Mouse (Mus musculus) mesoderm, embryonic 11.5 days (tissue): ENCODE measurements at regions not wholly inside any gene's neighbourhood (a gene's known extent, or its start where the extent isn't known, plus 50 kb on each side); places are given as distances from the start of the nearest gene placed in this dataset.

Experiments
- DNase-seq: peaks from one replicate; pipeline ENCODE4 v3.0.0-alpha.2; 2012; ENCODE audit warnings: low read depth, low spot score

GRCm38 (mm10) chr9:94267243-94267642, 270.6 kb downstream of the 1190002N15Rik start:
- no peak for DNase-seq

- peak; percentile 6 for DNase-seq
These were observed 298.2 kb downstream of the 1190002N15Rik start for GRCm38 (mm10) chr9:94239479-94240241.

DNA sequence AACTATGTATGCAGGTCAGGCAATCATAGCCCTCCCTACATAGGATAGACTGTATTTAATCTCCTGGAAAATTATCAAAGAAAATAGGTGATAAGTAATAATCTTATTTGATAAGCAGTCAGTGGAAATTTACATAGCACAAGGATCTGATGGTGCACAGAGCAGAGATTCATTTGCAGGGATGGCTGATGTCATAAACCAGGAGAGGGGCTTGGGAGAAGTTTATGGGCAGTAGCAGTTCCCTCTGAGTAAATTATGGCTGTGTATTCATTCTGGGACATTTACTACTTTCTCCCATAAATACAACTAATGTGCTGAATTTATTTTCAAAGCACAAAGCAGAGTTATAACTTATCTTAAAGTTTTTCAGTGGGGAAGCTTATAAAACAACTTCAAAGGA, 299.3 kb downstream of the 1190002N15Rik start:
- DNase-seq: no peak

DNA sequence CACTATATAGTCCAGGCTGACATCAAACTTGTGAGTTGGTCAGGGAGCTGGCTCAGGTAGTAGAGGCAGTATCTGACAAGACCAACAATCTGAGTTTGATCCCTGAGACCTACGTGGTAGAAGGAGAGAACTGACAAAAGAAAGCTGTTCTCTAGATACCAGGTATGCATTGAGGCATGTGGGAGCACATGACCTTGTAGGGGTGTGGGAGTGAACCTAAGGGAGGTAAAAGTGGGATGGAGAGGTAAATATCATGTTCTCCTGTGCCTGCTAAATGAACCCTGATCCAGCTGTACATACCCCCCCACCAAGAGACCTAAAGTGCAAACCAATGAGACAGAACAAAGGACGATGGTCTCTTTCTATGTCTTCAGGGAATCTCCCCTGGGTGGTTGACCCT, 308.3 kb downstream of the 1190002N15Rik start:
- no peak for DNase-seq

DNA sequence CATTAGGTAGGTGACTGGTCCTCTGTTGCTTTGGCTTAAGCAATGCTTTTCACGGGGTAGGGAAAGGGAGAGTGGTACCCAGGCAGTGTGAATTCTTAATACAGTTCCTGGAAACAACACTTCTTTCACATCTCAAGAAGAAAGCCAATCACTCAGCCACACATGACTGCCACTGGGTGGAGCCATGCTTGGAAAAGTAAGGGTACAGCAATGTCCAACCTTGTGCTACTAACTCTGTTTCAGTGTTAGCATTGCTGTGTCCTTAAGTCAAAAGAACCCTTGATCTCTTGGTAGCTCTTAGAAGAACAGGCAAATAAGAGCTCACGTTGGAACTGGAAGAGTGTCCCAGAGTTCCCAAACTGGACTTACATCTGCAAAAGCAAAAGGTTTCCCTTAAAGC, 318.8 kb downstream of the 1190002N15Rik start:
- no peak for DNase-seq

DNA sequence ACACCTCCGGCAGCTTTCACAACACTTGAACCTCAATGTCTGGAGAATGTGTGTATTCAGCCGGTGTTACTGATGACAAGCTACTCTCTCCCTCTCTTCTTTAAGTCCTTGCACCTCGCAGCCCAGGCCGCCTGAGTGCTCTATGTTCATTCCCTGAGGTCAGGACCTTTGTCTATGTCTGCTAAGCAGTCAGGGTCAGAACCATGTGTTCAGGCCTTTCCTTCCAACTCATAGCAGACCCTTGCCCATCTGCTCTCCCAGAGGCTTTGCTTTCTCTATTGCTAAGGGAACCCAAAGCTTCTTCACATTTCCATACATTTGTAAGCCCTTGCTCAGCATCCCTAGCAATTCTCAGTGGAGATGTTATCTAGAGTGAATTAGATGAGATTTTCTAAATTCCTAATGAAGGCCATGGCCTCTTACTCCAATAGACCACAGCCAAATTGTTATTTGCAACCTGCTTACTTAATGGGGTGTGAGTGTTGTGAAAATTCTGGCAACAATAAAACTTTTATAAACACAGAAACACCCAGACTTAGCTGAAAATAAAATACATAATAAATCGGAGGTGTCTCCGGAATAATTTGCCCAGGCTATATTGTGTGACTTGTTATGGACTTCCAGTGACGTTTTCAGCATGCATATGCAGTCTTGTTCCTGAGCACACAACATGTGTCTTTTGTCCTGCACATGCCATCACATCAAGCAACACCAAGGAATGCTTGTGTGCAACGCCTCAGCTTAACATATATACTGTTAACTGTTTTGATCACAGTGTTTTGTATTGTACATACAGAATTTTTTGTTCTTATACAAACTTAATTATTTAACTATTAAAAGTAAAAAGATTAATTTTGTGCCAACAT, 321.2 kb downstream of the 1190002N15Rik start:
- DNase-seq: no peak

GRCm38 (mm10) chr9:94210467-94211249, 327.2 kb downstream of the 1190002N15Rik start:
- DNase-seq: no peak

DNA sequence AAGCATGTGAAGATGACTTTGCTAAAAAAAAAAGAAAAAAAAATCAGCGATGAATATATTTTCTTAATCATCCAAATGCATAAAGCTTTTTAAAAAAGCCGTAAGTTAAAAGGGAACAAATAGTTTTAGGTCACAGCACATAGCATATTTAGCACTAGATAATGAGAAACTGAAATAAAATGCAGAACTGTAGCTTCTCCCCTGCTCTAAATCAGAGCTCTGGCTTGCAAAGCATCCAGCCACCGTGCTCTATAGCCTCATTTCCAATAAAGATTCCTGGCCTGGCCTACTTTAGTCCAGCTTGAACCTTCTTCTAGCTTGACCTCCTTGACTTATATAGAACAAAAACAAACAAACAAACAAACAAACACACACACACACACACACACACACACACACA, 328.9 kb downstream of the 1190002N15Rik start:
- no peak for DNase-seq

GRCm38 (mm10) chr9:94200892-94201291, 337.0 kb downstream of the 1190002N15Rik start:
- DNase-seq: no peak

- DNase-seq: no peak
These were observed 338.0 kb downstream of the 1190002N15Rik start for GRCm38 (mm10) chr9:94199864-94200263.

DNA sequence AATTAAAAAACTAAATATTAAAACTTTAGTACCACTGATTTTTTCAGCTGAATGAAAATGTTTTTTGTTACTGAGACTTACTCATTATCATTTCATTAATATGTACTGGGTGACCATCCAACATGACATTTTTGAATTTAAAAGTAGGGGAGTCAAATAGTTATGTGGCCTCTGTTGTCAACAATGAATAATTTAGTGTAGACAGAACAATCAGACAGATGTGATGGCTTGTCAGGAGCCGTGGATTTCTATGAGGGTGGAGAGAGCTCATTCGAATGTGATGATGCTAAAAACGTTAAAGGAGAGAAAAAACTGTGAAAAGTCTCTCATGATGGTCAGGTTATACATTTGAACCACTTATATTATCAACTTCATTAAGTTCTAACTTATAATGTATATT, 346.8 kb downstream of the 1190002N15Rik start:
- no peak for DNase-seq

GRCm38 (mm10) chr9:94189872-94190800, 347.7 kb downstream of the 1190002N15Rik start:
- DNase-seq: no peak

GRCm38 (mm10) chr9:94188124-94188523, 349.8 kb downstream of the 1190002N15Rik start:
- no peak for DNase-seq

GRCm38 (mm10) chr9:94169905-94170612, 367.8 kb downstream of the 1190002N15Rik start:
- DNase-seq: no peak

DNA sequence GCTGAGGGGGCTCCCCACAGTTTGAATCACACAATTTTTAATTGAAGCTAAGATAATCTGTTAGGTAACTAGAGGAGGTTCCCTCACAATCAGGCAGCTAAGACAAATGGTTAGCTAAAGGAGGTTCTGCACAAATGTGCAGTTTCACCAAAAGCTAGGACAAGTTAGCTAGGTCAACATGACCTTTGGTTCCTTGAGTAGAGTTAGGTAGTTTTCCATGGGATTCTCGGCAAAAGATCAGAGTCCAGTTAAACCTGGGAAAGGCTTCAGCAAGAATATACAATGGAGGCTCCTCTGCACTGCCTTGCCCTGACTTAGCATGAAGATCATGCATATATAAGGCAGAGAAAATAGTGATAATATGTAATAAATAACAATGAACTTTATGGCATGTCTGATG, 374.2 kb downstream of the 1190002N15Rik start:
- no peak for DNase-seq

DNA sequence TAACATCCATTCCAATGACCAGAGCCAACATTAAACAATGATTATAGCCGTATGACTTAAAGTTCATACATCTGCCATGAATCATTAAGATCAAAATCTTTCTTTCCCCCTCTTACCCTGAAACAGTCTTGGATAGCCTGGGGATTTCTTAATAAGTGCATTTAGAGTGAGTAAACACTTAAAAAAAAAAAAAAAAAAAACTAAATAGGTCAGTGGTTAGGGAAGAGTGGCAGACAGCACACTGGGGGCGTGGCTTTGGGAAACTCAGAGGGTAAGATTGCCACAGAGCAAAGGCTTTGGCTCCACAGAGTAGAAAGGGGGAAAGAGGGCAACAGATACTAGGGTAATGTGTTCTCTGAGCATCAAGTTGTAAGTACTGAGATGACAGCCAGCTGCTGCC, 382.3 kb downstream of the 1190002N15Rik start:
- no peak for DNase-seq

GRCm38 (mm10) chr9:94148474-94148873, 389.4 kb downstream of the 1190002N15Rik start:
- no peak for DNase-seq

DNA sequence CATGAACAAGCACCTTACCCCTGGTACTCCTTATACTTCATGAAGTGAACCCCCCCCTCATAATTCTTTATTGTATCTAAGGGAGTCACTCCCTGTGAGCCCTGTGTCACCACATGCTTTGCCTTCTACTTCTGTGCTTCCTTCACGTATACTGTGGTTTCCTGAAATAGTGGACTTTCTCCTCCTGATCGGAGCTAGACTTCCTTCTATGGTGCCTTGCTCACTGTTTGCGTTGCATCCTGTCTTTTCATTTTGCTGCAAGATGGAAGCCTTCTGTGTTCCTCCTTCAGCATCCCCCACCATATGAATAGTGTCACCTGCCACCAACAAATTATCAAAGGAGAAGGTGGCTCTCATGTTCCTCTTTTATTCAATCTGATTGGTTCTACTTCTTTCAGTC, 391.1 kb downstream of the 1190002N15Rik start:
- DNase-seq: no peak

- DNase-seq: no peak
These were observed 401.4 kb downstream of the 1190002N15Rik start for GRCm38 (mm10) chr9:94136444-94136843.

GRCm38 (mm10) chr9:94133682-94134081, 404.2 kb downstream of the 1190002N15Rik start:
- DNase-seq: no peak
